Mouse (Mus musculus) embryo, embryonic 10.5 days (tissue): ENCODE results near the gene Nceh1.
"Not testable (repeated sequence)": the region's sequence is repeated elsewhere in the genome, so short reads cannot be mapped to it uniquely, and the experiment has no call there.

ENCODE experiments used
- DNase-seq: peaks from one replicate; pipeline ENCODE4 v3.0.0-alpha.2; 2015; ENCODE audit warnings: low spot score

The Nceh1 gene

DNA sequence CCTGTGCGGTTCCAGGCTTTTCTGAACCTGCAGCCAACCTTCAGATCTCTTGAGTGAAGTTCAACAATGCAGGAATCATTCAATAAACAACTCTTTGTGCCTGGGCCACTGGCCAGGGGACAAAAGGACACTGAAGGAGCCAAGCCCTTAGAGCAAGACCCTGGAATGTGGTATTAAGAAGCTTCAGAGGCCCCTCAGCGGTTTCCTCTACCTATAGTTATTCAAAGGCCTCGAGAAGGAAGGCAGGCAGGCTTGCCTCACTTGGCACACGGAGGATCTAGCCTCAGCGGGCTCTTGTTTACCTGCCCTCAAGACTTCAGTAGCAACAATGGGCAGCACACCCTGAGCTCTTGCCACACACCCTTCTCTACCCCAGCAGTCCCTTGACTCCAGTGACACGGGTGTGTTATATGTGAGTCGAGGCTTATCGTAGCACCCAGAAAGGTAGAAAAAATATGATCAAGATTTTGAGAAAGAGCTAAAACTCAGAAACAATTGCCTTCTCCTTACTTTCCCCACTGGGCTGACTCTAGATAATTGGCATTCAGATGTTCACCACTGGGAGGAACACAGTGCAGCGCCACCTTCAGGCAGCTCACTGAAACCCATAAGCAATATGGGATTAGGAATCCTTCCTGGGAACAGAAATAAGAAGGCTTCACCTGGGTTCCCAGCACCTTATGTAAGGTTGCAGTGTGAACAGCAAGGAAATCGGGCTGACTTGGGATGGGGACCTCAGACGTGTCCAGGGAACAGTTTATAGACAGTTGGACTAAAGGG, 46.0 kb downstream of the Nceh1 start:
- peak; percentile 26 for DNase-seq

DNA sequence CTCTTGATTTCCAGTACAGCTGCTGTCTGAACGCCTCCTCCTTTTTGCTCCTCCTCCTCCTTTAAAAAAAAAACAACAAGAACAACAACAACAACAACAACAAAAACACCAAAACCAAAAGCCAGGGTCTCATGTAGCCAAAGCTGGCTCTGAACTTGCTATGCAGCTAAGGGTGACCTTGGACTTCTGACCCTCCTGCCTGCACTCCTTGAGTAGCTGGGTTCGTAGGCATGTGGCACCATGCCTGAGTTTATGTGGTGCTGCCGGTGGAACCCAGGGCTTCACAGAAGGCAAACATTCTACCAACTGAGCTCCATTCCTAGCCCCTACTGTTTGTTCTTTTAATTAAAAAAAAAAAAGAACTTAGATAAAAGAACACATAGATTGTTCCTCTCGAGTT, 50.6 kb downstream of the Nceh1 start:
- DNase-seq = no peak

DNA sequence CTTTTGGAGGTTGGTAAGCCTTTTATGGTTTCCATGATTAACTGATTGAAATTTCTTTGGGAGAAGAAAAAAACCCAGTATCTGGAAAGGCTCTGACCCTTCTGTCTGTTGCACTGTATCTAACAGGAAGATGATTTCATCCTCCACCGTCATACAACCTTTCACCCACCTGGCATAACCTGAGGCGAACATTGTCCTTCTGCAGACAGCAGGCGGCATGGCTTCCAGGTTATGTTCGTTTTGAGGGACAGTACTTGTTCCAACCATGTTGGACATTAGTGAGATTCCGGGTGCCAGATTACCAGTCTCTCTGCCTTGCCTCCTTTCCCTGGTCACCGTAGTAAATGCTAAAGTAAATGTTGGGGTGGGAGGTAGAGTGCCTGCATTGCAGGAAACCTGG, 51.1 kb downstream of the Nceh1 start:
- DNase-seq = no peak

DNA sequence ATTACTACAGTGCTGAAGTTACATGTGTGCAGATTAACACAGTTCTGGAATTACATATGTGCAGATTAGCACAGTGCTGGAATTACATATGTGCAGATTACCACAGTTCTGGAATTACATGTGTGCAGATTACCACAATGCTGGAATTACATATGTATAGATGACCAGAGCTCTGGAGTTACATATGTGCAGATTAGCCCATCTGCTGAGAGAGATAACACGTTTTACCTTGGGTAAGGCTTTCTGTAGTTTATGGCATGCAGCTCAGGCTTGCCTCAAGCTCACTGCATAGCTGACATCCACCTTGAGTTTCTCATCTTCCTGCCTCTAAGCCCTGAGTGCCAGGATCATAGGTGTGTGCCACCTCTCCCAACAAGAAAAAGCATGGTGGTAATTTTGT, 52.2 kb downstream of the Nceh1 start:
- DNase-seq = no peak

DNA sequence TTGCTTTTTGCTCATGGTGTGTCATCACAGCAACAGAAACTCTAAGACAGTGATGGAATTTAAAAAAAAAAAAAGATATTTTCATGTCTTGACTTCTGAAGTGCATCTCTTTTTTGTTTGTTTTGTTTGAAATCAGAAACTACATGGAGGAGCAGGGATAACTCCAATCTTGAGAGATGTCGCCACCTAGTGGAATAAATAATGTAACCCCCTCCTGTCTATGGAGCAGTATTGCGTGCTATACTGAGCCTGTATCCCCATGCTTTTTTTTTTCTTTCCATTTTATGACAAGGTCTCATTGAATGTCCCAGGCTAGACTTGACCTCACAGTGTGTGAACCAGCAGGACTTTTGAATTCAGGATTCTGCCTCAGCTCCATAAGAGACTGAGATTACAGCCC, 54.5 kb downstream of the Nceh1 start:
- DNase-seq = peak; percentile 82

DNA sequence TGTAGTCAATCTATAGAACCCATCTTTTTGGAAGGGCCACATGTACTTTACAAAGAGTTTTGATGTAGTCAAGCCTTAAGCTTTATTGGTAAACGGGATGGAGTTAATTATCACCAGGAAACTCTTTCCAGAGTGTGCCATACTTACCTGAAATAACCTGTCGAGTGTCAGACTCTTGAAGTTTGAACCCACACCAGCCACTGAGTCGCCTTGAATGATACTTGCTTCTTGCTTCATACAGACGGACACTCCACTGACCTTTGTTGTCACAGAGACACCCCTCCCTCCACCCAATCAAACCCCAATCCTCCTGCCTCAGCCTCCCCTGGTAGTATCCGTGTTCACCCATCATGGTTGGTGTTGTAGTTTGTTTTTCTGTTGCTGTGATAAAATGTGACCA, 55.8 kb downstream of the Nceh1 start:
- no peak for DNase-seq

DNA sequence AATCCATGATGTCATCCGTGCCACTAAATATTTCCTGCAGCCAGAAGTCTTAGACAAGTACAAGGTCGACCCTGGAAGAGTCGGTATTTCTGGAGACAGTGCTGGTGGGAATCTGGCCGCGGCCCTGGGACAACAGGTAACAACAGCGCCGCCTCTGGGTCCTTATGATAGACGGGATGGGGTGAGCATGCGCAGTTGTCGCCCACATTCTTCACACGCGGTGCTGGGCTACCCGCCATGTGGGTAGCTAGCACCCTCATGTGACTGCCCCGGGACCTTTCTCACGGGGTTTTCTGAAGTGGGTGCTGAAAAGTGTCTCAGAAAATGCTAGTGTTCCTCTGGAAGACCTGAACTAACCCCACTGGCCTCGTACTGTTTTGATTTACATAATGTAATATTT, 56.8 kb downstream of the Nceh1 start:
- DNase-seq = no peak

DNA sequence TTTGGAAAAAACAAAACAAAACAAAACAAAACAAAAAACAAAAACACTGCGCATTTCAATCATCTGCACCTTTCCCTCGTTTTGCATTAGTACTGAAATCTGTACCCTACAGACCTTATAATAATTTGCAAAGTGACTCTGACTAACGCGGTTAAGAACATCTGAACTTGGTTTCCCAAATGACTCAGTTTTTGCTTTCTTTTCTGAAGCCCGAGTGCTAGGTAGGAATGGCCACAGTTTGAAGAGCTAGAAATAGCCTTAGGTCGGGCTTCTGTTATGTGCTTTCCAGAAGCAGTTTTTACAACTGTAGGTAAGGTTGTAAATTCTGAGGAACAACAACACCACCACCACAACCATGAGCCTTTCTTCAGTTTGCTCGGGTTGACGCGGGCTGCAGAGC, 59.1 kb downstream of the Nceh1 start:
- no peak for DNase-seq

DNA sequence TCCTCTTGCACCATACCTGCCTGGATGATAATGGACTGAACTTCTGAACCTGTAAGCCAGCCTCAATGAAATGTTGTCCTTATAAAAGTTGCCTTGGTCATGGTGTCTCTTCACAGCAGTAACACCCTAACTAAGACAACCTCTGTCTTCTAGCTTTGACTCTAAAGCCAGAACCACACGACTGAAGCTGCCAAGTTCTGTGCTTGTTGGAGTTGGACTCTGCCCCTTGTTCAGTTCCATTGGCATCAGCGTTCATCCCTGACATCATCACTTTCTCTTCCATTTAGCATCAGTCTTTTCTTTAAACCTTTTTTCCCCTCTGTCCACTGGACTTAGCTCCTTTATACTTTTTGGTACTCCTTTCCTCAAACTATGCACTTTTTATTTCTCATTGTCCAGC, 63.4 kb downstream of the Nceh1 start:
- DNase-seq = no peak

DNA sequence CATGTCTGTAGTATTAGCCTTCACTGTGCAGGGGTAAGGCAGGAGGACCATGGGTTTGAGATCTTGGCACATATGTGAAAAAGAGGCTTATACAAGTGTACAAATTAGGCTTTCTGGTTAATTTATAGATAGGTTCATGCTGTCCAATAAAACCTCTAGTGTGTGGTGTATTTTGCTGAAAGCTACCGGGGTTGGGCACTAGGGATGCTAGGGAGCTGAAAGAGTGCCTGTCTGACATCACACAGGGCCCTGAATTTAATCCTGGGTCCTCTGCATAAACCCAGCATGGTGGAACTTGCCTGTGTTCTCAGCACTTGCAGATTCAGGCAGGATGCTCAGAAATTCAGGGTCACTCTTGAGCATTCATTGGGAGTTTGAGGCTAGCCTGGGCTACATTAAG, 65.0 kb downstream of the Nceh1 start:
- DNase-seq = no peak

DNA sequence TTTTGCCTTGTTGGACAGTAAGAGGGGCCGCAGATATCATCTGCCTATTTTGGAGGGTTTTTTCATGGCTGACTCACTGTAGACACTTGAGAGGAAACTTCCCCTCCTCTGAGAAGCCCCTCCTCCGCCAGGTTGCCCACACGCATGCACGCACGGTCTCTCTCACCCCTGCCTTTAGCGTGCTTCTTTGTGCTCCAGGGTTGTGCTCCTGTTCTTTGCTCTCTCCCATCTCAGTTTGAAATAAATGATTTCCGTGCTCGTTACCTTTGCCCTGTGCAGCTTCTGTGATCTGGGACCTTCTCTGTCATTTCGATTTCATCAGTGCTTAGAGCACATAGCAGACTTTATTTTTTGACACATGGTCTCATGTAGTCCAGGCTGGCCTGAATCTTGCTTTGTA, 66.3 kb downstream of the Nceh1 start:
- no peak for DNase-seq

DNA sequence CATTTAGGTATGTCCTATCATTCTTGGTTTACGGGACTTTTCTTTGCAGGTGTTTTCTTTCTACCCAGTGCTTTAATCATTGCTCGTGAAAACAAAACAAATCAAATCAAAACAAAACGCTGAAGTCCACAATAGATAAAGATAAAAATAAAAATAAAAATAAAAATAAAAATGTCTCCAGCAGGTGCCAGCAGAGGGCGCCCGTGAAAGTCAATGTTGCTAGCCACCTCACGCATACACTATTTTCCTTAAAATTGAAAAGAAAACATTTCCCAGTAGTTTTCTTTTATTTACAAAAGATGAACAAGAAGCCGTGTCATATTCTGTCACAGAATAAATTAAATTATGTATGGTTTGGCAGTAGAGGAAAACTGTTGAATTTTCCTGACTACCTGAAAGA, 68.2 kb downstream of the Nceh1 start:
- DNase-seq = no peak

DNA sequence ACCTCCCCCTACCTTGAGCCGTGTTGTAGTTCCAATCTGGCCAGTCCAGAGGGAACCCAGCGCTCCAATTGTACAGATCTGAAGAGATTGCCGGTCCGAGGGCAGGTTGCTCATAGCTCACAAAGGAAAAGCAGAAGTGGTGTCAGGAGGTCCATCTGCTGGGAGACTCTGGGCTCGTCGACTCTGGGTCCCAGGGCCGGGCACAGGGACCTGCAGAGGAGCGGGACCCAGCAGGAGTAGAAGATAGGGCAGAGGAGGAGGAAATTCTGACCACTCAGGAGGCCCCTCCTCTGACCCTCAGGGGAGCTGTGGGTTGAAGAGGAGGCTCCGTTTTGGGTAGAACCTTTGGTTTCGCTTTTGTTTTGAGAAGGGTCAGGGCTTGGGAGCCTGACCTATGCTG, 75.7 kb downstream of the Nceh1 start:
- no peak for DNase-seq

DNA sequence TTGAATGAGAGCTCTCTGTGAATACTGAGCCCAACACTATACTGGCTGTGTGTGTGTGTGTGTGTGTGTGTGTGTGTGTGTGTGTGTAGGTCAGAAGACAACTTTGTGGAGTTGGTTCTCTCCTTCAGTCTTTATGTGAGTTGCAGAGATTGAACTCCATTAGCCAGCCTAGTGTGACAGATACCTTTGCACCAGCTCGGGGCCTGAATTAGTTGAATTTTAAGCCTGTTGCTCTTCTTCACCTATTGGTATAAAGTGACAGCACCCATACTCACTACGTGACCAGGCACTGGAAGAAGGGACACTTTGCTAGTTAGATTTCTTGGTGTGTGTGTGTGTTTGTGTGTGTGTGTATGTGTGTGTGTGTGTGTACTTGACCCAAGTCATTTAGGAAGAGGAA, 77.6 kb downstream of the Nceh1 start:
- DNase-seq = no peak

DNA sequence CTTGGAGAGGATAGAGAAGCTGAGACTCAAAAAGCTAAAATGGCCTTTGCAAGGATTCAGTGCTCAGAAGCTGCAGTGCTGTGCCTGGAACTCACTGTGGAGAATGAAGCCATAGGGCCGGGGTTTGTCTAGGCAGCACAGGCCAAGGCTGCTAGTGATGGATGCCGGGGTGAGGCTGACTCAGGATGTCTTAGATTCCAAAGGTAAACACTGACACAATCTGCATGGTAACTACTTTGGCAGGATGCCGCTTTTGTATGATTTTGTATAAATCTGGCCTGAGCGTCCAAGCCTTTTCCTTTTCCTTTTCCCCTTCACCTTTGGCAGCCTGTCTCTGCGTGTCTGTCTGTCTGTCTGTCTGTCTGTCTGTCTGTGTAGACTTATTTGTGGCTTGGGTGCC, 84.6 kb downstream of the Nceh1 start:
- DNase-seq = no peak

DNA sequence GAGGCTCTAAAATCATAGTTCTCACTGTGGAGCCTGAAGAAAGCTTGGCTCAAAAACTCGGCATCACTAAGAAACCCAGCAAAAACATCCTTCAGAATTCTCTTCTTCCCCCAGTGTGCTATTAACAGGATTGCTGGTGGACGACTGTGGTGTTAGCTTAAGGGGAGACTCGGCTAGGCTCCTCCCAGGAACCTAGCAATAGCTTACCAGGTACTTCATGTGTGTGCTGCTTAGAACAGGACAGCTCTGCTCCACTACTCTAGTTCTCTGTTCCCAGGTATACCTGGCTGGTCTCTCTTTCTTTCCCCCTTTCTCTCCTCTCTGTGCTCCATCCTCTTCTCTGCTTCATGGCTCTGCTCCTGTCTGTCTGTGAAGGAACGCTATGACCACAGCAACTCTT, 85.1 kb downstream of the Nceh1 start:
- DNase-seq = no peak

DNA sequence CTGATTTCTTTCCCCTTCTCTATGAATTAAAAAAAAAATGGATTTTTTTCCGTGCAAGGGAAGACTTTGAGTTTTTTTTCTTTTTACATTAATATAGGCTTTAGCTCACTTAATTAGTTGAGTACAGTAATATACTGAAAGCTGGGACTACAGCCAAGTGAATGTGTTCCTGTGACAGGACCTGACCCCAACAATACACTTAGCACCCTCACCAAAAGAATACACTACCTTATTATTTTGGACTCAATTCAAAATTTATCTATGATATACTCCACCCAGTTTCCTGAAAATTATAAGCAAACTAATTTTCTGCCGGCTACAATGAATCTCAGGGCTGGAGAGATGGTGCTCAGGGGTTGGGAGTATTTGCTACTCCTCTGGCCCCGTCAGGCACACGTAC, 86.4 kb downstream of the Nceh1 start:
- DNase-seq = no peak

DNA sequence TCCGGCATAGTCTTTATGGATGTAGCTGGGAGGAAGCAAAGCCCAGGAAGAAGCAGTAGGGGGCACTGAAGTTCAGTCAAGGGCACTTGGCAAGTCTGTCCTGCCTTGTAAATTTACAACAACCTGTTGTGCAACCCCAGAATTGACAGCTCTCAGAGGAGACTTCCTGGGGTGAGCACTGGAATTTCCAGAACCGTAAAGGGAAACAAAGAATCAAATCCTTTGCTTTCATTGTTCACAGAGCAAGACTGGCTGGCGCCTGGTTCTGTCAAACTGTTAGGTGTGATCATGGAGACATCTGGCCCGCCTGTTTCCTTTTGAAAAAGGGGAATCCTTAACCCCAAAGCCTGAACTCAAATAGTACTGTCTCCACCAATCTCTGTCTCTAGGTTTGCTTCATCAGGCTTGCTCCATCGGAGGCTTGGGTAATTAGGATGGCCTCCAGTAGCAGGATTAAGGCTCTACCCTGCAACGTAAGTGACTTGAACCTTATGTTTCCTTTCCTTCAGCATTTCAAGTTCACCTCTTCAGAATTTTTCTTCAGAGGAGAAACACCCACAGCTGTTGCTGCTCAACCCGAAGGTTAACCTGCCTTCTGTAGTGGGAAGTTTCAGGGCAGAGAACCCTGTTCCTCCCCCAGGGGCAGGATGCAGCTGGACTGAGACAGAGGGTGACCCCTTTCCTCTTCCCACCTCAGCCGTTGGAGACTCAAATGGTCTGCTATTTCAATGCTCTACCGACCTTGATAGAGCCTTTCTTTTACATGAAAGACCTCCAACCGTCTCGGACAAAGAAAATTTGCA, 87.6 kb downstream of the Nceh1 start:
- peak; percentile 32 for DNase-seq

DNA sequence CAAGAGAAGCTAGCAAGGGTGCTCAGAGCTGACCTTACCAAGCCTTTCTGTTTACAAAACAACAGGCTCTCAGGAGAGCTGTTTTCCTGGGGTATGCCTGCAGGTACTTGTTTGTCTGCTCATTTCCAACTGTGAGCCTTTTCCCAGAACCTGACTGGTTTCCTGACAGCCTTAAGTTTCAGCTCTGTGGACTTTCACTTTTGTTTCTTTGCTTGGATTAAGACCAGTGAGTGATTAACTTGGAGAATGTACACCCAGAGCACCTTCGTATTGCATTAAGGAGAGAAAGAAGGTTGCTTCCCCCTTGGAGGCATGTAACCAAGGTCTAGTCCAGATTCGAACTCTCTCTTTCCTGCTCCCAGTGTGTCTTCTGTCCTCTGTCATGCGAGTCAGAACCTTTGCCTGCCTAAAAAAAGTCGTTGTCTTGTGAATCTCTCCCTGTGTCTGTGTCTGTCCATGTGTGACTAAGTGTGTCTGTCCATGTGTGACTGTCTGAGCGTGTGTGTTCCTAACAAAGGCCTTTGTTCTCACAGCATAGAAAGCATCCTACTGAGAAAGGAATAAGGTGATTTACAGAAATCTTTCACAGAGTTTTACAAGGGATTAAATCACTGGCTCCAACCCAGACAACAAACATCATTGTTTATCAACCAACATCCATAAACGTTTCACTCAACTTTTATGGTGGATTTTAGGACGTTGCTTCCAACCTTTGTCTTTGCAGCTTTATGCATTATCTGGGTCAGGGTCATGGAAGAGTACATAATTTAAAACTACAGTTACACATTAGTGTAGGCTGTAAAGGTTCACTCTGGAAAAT, 90.4 kb downstream of the Nceh1 start:
- peak; percentile 40 for DNase-seq

DNA sequence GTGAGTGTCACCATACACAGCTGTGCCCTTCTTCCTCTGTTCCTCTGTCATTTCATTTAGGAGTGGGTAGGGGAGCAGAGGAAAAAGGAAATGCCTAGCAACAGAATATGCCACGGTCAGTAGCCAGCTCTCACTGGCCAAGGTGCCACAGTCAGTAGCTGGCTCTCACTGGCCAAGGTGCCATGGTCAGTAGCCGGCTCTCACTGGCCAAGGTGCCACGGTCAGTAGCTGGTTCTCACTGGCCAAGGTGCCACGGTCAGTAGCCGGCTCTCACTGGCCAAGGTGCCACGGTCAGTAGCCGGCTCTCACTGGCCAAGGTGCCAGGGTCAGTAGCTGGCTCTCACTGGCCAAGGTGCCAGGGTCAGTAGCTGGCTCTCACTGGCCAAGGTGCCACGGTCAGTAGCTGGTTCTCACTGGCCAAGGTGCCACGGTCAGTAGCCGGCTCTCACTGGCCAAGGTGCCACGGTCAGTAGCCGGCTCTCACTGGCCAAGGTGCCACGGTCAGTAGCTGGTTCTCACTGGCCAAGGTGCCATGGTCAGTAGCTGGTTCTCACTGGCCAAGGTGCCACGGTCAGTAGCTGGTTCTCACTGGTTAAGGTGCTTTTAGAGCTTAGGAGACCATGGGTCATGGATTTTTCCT, 96.6 kb downstream of the Nceh1 start:
- DNase-seq = not testable (repeated sequence)

DNA sequence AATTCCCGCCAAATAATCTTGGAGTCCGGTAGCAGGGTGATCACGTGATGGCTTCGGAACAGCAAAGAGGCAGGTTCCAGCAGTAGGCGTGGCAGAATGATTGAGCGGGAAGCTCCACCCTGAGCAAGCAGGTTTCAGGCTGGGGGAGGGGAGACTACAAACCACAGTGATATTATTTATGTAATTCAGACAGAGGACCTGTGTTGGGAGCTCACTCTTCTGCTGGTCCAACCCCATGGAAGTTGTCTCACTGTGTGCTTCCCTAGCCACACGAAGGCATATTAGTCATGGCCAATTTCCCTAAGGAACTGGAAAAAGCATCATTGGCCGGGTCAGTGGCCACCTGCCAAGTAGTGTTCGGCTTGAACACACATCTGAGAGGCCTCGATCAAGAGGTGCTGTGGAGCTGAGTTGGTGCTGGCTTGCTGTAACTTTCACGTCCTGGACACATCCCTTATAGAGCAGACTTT, 97.5 kb downstream of the Nceh1 start:
- no peak for DNase-seq

DNA sequence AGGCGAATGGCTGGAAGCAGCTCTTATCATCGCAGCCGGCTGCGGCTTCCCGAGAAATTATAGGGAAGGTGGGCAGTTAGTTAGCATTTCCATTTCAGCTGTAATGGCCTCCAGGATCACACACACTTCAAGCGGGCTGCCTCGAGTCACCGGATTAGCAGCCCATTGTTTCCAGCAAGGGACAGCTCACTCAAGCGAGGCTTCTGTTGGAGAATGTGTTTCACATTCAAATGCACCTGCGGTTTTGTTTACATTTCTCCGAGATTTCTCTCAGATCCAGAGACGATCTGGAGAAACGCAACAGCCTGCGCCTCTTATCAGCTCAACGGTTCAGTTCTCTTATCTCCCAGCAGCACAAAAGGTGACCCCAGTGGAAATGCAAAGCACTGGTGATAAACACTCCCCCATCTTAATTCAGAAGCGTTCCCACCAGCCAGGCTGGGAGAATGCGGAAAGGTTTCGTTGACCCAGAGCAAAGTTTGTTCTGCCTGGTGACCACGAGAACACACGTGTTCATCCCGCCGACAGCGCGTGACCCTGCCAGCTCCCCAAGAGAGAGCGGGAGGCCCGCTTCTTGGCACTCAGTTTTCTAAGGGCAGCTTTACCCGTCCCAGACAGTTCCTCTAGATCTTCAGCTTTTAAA, 100.4 kb downstream of the Nceh1 start:
- DNase-seq = peak; percentile 56
